Mouse (Mus musculus): ENCODE measurements around the gene Dnah14.

The Dnah14 gene

DNA sequence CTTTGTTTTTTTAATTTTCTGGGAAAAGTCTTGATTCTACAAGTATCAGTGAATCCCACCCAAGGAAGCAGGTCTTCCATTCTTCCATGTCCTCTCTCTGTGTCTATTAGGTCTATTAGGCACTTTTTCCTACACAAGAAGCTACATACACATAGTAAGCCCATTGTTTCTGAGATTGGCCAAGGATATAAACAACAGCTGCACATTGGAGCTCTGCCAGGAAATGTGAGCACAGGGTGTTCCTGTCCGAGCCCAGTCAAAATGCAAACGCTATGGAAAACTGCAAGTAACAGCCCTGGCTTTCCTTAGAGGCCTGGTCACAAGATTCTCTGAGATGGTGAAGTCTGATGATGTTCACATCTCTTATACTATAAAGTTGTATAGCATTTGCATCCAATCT, 217.2 kb downstream of the Dnah14 start:
- no peak for DNase-seq

DNA sequence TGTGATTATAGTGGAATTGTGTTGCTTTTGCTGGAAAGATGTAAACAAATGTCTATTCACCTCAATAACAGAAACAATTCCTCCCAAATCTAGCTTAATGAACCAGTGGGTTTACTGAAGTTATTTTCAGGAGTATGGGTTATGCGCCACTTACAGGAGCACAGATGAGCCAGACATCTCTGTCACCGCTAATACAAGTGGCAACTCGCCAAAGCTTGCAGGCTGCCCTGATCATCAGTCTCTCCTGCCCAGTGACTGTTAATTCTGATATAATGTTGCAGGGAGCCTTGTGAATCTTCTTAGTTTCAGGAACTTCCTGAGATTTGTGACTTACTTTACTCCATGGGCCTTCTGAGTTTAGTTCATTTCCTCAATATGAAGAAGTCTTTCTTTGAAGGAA, 223.6 kb downstream of the Dnah14 start:
- DNase-seq, result no peak

DNA sequence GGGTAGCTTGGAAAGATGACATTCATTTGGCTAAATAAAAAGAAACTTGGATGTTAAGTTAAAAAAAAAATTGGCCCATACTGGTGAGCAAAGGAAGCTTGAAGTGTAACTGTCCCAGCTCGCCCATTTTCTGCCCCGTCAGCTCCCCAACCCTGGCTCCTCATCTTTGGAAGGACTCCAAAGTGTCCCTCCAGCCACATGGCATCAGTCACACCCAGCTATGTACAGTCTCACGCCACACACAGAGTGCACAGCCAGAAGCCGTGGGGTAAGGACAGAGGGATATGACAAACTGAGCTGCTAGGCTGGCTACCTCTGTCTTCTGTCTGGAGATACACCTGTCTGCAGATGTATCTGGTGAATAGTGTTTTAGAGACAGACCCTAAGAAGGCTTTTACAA, 224.3 kb downstream of the Dnah14 start:
- DNase-seq, result no peak

GRCm38 (mm10) chr1:181811481-181812223, 235.3 kb downstream of the Dnah14 start:
- DNase-seq, result no peak

- DNase-seq, result no peak
These were observed 250.4 kb downstream of the Dnah14 start for GRCm38 (mm10) chr1:181826716-181827115.

- peak; percentile 71 for DNase-seq
These were observed 252.0 kb downstream of the Dnah14 start for GRCm38 (mm10) chr1:181828365-181828764.

DNA sequence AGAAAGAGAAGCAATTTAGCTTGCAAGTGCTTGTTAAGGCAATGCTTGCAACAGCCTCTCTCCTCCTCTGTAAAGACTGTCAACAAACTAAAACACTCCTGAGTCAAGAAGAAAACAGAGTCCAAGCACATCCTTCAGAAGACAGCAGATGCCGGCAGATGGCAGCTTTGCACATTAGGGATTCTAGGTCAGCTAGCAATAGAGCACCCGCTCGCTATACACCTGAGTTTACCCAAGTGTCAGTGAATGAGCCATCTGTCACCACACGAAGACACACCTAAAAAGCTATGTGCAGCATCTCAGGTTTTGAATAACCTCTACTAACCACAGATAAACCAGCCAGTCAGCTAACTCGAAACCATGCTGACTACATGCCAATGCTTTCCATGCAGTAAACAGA, 256.4 kb downstream of the Dnah14 start:
- no peak for DNase-seq

GRCm38 (mm10) chr1:181833143-181833542, 256.8 kb downstream of the Dnah14 start:
- no peak for DNase-seq

GRCm38 (mm10) chr1:181838111-181838510, 261.8 kb downstream of the Dnah14 start:
- no peak for DNase-seq

DNA sequence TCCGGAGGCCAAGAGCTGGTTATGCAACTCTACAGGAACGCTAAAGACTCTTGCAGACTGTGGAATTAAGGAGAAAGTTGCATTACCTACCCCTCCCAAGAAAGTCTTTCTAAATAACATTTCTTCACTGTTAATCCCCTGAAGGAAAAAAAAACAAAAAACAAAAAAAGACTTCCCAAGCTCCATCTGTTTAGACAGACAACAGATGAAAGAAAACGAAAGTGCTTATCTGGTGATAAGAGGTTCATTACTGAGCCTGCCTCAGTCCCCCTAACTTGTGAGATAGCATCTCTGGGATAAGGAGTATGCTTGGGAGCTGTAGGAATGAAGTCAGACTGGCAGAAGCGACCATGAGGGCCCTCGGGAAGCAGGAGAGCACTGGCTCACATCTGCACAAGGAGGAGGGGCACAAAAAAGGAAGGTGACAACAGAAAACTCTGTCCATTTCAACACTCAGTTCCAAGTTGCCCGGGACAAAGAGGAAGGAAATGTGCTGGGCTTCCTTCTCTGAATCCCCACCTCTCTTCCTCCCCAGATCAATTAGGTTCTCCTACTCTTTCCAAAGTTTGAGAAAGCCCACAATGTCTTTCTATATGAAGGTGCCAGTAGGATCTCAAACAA, 263.5 kb downstream of the Dnah14 start:
- DNase-seq, result peak in 1 of 2 experiments; percentile 24

DNA sequence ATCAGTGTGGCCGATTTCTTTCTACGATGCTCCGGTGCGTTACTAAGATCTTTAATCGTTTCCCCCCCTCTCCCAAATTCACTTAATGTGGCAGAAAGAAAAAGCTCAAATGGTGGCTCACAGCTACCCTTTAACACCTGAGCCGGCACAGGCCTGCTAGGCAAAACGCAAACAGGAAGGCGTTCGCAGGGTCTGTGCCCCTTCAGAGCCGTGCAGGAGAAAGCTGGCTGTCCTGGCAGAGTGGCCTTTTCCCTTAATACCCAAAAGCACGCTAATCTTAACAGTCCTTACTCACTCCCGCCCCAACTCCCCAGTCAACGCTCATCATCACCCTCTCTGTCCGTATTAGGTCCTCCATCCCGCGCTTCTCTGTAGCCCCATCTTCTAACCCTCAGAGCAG, 265.0 kb downstream of the Dnah14 start:
- DNase-seq, result peak; percentile 58 to 70

- peak; percentile 93 to 94 for DNase-seq
These were observed 265.7 kb downstream of the Dnah14 start for GRCm38 (mm10) chr1:181841864-181842672.

DNA sequence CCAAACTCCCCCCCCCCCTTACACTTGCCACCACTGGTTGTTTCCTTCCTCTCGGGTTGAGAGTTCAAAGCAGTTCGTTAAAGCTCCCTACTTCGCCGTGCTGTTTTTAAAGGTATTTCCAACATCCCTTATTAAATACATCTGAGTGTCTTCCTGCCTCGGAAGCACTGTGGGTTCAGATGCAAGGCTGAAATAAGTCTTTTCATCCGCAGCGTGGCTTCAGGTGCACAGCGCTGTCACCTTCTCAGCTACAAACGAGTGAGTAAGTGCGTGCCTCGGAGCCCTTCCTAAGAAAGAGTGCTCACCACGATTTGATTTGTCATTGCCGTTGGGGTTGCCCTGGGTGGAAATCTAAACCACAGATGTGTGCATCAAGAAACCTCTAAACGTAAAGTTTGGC, 266.4 kb downstream of the Dnah14 start, which contains the start of gene Lbr:
TSS of gene Lbr (minus strand) at position 266 of the 400 bp plus-strand sequence.
- DNase-seq, result peak; percentile 62 to 66

DNA sequence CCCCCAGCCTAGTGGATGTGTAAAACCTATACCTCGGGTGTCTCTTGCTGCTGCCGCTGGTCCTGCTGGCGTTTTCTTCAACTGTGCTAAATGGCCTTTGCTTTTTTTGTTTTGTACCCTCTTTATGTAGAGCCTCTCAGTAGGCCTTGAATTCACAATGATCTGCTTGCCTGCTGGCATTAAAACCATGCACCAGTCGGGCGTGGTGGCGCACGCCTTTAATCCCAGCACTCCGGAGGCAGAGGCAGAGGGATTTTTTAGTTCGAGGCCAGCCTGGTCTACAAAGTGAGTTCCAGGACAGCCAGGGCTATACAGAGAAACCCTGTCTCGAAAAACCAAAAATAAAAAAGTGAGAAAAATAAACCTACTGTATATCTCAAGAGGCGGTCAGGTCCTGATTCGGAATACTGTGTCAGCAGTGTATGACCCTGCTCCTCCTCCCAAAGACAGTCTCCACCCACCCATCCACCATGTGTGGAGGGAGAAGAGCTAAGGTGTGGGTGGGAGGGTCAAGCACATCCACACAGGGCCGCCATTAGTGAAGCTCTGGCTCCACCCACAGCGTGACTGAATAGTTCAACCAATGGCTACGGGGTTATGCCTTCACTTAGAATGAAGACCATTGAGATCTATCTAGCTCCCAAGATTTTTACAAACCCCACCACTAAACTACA, 268.7 kb downstream of the Dnah14 start:
- DNase-seq, result peak in 1 of 2 experiments; percentile 12

GRCm38 (mm10) chr1:181845767-181846166, 269.4 kb downstream of the Dnah14 start:
- no peak for DNase-seq

GRCm38 (mm10) chr1:181847396-181847795, 271.0 kb downstream of the Dnah14 start:
- no peak for DNase-seq

GRCm38 (mm10) chr1:181848210-181848609, 271.9 kb downstream of the Dnah14 start:
- no peak for DNase-seq

DNA sequence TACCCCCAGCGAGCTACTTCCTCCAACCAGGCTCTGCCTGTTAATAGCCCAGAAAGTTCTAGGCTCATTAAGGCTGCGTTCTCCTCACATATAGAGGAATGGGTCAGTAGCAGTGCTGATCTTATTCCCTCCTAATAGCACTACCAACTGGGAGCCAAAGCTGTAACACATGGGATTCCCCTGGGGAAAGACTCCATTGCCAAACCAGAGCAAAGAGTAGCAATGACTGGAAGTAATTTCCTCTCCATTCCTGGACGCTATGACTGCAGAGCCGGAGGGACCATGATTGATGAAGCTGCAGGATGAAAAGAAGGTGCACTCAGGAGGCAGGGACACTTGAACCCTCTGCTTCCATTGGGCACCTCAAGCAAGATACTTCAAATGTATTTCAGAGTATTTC, 274.1 kb downstream of the Dnah14 start:
- no peak for DNase-seq

DNA sequence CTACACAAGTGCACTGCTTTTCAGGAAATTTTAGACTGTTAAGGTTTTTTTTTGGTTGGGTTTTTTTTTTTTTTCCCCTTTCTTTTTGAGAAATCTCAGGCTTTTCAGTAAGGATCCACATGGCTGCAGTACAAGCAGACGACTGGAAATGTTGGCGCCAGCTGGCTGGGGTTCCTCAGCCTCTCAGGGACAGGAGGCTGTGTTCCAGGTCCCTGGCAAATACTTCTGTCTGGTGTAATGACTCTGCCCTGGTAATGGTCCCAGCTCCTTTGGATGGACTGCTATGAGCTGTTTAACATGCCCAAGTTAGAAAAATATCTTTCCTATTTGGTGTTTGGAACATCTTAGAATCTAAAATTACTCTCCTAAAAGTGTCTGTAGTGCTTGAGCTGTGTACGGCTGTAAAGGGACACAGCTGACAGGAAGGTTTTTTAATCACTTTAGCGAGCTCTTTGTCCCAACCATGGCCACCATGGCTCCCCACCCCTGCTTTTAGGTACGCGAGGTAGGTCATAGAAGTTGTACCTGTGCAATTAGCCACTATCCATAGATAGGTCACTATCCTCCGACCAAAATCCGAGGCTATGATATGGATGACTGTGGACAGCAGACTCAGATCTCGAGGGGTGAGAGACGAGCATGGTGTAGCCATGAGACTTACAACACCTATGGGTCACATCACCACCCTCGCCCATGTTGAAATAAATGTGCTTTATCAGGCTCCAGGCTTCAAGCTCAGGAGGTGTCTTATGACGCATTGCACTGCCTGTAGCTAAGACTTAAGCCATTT, 275.4 kb downstream of the Dnah14 start:
- DNase-seq, result peak in 1 of 2 experiments; percentile 23

DNA sequence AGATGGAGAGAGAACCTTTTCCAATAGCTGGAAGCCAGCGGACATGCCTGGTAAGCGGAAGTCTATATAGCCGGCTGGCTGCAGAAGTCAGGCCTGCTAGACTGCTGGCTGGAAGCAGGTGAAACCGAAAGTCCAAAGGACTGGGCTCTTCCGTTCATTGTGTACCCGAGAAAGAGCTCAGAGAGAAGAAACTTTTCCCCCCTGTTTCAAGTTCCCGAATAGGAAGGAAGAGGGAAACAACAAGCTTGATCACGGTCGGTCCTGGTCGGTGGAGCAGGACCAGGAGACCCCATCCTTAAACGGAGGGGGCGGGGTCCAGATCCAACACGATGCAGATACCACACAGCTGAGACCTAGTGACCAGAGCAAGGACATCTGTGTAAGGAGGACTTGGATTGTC, 276.1 kb downstream of the Dnah14 start:
- peak; percentile 47 to 57 for DNase-seq

DNA sequence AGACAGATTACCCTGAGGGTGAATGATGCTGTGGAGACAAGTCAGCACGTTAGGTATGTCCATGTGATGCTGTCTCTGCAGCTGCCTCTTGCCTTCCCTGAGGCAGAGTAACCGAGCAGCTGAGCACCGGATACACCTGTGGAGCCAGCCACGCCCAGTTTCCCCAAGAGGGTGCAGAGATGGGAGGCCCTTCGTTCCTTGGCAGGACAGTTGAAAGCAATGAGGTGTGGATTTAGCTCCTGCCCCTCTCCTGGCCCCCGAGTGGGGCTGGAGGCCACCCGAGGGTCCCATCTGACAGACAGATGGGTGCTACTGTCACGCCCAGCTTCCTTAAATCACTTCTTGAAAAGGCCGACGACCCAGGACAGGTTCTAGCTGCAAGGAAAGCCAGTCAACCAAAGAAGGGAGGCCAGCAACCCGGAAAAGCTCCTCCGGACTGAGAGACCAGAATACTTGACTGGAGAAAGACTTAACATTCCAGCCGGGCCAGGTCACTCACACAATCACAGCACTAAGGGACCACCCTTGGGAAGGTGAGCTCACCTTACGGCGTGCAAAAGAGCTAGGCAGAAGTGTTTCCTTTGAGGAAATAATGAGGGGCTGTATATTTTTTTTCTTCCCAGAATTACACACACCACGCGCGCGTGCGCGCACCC, 276.9 kb downstream of the Dnah14 start:
- peak; percentile 90 to 97 for DNase-seq

DNA sequence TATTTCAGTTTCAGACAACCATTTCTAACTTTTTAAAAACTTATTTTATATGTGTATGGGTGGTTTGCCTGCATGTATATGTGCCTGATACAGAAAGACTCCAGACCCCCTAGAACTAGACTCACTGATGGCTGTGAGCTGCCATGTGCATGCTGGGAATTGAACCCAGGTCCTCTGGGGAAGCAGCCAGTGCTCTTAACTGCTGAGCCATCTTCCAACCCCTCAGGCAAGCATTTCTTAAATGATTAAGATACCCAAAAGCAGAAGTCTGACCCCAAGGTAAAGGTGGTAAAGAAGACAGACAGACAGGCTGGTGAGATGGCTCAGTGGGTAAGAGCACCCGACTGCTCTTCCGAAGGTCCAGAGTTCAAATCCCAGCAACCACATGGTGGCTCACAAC, 278.5 kb downstream of the Dnah14 start:
- no peak for DNase-seq

All from thymus, postnatal 36 days (tissue).